Mouse (Mus musculus) kidney, adult 10 weeks (tissue): ENCODE data around the gene Vmn1r79. TPM values are rescaled to one million over a fixed set of nuclear protein-coding genes. Genes with fewer than 3 reads are reported as not detected.

Source experiments
- polyA plus RNA-seq: library from polyadenylated mRNA; stranded (reverse); fragments of 350-450 nt; fragmentation: Illumina TruSeq; extraction: RNeasy Lipid Tissue Mini Kit (QIAGEN cat#74804); gene quantifications from one replicate; pipeline ENCODE4 v1.2.3, GENCODE M21; 2014; ENCODE audit warnings: low read depth, low replicate concordance

Gene Vmn1r79
- polyA plus RNA-seq = not detected

GRCm38 (mm10) chr7:12170979-12171378 lies at the start of gene Vmn1r79:
Vmn1r79 (plus strand) TSS chr7:12171279.

GRCm38 (mm10) chr7:12149957-12150356 lies 21.1 kb upstream of the Vmn1r79 start, which contains the start of gene Vmn1r78:
Vmn1r78 (plus strand) TSS chr7:12150257.

GRCm38 (mm10) chr7:12188986-12189385 lies 17.9 kb downstream of the Vmn1r79 start, which contains the start of gene Vmn1r80:
Vmn1r80 (plus strand) TSS chr7:12189286.

Other genes starting within 250 kb of the Vmn1r79 start
- not detected for gene Vmn1r76, start 233.1 kb upstream of the Vmn1r79 start, polyA plus RNA-seq
- gene Vmn1r77, start 134.5 kb upstream of the Vmn1r79 start, polyA plus RNA-seq = not detected
- not detected for gene Vmn1r78, start 21.0 kb upstream of the Vmn1r79 start, polyA plus RNA-seq
- not detected for gene Vmn1r80, start 18.0 kb downstream of the Vmn1r79 start, polyA plus RNA-seq
- gene Vmn1r81, start 97.0 kb downstream of the Vmn1r79 start, polyA plus RNA-seq = not detected
- gene Vmn1r82, start 129.2 kb downstream of the Vmn1r79 start, polyA plus RNA-seq = not detected
- gene Vmn1r83, start 158.2 kb downstream of the Vmn1r79 start, polyA plus RNA-seq = not detected
- not detected for gene Vmn1r84, start 198.0 kb downstream of the Vmn1r79 start, polyA plus RNA-seq